Mouse (Mus musculus) liver, embryonic 14.5 days (tissue): ENCODE results near the gene Wfdc1. TPM values are rescaled to one million over a fixed set of nuclear protein-coding genes. Genes with fewer than 3 reads are reported as not detected.

Source experiments
- ATAC-seq: fragments of 200-750 bp; cut with Nextera tagmentation; 2 replicates; pipeline ENCODE4 v1.8.0; 2017; ENCODE audit warnings: moderate number of reproducible peaks, mild to moderate bottlenecking, moderate library complexity; ENCODE audit not compliant: insufficient read depth
- DNase-seq, 3 experiments: peaks; one replicate each; pipeline ENCODE4 v3.0.0-alpha.2; 2012 to 2013; ENCODE audit warnings: low read depth in 3 of 3, low spot score in 3 of 3
- H3K27ac ChIP-seq: fragments of 300-500 bp; sonication (generic); 2 replicates; pipeline ENCODE4 v1.5.1; 2014; ENCODE audit warnings: moderate library complexity, mild to moderate bottlenecking, control low read depth, inconsistent platforms
- H3K27me3 ChIP-seq: fragments of 300-500 bp; sonication (generic); 2 replicates; pipeline ENCODE4 v1.6.1; 2014; ENCODE audit warnings: mild to moderate bottlenecking, low read length, moderate library complexity; ENCODE audit not compliant: control insufficient read depth, insufficient read depth
- H3K36me3 ChIP-seq: fragments of 300-500 bp; sonication (generic); replicated peaks from 2 replicates; pipeline ENCODE4 v1.6.1; 2014; ENCODE audit warnings: low read depth; ENCODE audit not compliant: control insufficient read depth, insufficient read depth
- H3K4me1 ChIP-seq, 2 experiments: fragments of 200-500 bp in 1 of 2; fragments of 300-500 bp in 1 of 2; sonication (generic) in 1 of 2; replicated peaks; 2 replicates each; pipeline ENCODE4 v1.6.1; 2012 to 2014; ENCODE audit warnings: antibody characterized with exemption in 1 of 2, inconsistent platforms in 1 of 2, low read length in 1 of 2; ENCODE audit not compliant: control insufficient read depth in 2 of 2, insufficient read depth in 2 of 2
- H3K4me2 ChIP-seq: fragments of 300-500 bp; sonication (generic); 2 replicates; pipeline ENCODE4 v1.6.1; 2014; ENCODE audit warnings: low read depth, mild to moderate bottlenecking, control low read depth, moderate library complexity
- H3K4me3 ChIP-seq, 2 experiments: fragments of 200-500 bp in 1 of 2; fragments of 300-500 bp in 1 of 2; sonication (generic) in 1 of 2; 2 replicates each; pipeline ENCODE4 v1.5.1; 2012 to 2014; ENCODE audit warnings: low read depth in 2 of 2, low read length in 2 of 2, mild to moderate bottlenecking in 2 of 2, control low read depth in 1 of 2, inconsistent platforms in 1 of 2, moderate library complexity in 1 of 2; ENCODE audit not compliant: insufficient read depth in 1 of 2
- H3K9ac ChIP-seq: fragments of 300-500 bp; sonication (generic); replicated peaks from 2 replicates; pipeline ENCODE4 v1.6.1; 2014; ENCODE audit warnings: mild to moderate bottlenecking, control low read depth, moderate library complexity
- H3K9me3 ChIP-seq: fragments of 300-500 bp; sonication (generic); 2 replicates; pipeline ENCODE4 v1.6.1; 2016; ENCODE audit warnings: low read length, mixed read lengths; ENCODE audit not compliant: control insufficient read depth
- CTCF ChIP-seq: IDR thresholded peaks from 2 replicates; pipeline ENCODE4 v1.5.1; 2016; ENCODE audit warnings: antibody characterized with exemption, low read depth, control low read depth
- EP300 ChIP-seq: IDR thresholded peaks from 2 replicates; pipeline ENCODE4 v1.6.1; 2016; ENCODE audit warnings: antibody characterized with exemption, low read depth
- WGBS: fragments of 180-500 bp; shearing (Covaris S2); extraction: QIAGEN DNeasy Blood & Tissue Kit; methylation state at CpG from one replicate; pipeline ENCODE4 v1.1.7; 2014; ENCODE audit not compliant: insufficient replicate concordance; 5-methylcytosine and 5-hydroxymethylcytosine counted together
- polyA plus RNA-seq, 2 experiments: library from polyadenylated mRNA; depleted of rRNA in 1 of 2; stranded (reverse) in 1 of 2; unstranded in 1 of 2; fragments of >200 nt; fragmentation: Nextera tagmentation in 1 of 2; extraction: Ambion mirVana in 1 of 2; gene quantifications; 2 replicates each; pipeline versions ENCODE4 v1.2.1 to v1.2.3; 2012 to 2014

Gene Wfdc1
- polyA plus RNA-seq, 2 experiments: 0.99 to 2.1 TPM

DNA sequence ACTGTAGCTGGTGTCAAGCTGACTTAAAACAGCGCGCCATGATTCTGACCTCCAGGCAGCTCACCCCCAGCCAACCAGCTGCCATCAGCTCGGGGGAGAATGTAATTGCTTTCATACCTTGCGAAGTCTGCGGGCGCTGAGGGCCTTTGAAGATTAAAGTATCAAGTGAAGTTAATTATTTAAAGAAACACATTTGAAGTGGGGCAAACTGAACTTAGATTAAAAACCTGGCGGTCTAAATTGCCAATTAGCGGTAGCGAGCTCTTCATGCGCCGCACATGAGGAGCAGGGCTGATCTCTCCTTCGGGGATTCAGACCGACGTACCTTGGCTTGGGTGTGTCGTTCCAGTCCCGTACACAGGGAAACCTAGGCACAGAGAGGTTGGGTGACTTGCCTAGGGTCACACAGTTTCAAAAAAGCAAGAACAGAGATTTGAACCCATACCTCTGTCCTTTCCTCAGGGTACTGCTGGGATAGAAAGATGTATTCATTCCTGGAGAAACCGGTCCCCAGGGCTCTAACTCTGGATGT is 21.7 kb upstream of the Wfdc1 start:
- H3K4me3 ChIP-seq: no peak overlapping the region
- no peak for DNase-seq
- TF ChIP-seq EP300: no peak
- TF ChIP-seq CTCF: no peak
- no peak for ATAC-seq
- no peaks in the 10 kb centered on the region for H3K27me3 ChIP-seq
- no peaks in the 10 kb centered on the region for H3K36me3 ChIP-seq
- H3K27ac ChIP-seq: no peak overlapping the region
- no peak overlapping the region for H3K4me2 ChIP-seq
- H3K9ac ChIP-seq: no peak overlapping the region
- no peaks in the 10 kb centered on the region for H3K9me3 ChIP-seq
- H3K4me1 ChIP-seq: no peaks in the 10 kb centered on the region
- 78% methylated on average over 17 of the region's 17 CpGs for WGBS

GRCm38 (mm10) chr8:119644981-119645597 is 21.1 kb upstream of the Wfdc1 start:
- Histone ChIP-seq H3K36me3 (no peaks in the 10 kb centered on the region), H3K4me1 (no peaks in the 10 kb centered on the region), H3K4me3 (no peak overlapping the region), H3K4me2 (no peak overlapping the region), H3K27me3 (no peaks in the 10 kb centered on the region), H3K9ac (no peak overlapping the region), H3K9me3 (no peaks in the 10 kb centered on the region), H3K27ac (no peak overlapping the region)
- 66% methylated on average over 18 of the region's 18 CpGs for WGBS
- DNase-seq (no peak), ATAC-seq (no peak)
- TF ChIP-seq EP300 (no peak), CTCF (no peak)

- no peaks in the 10 kb centered on the region for H3K27me3 ChIP-seq
- TF ChIP-seq EP300 (no peak), CTCF (peak; percentile 53)
- no peak overlapping the region for H3K4me3 ChIP-seq
- no peak for DNase-seq
- H3K4me1 ChIP-seq: no peaks in the 10 kb centered on the region
- H3K9me3 ChIP-seq: no peaks in the 10 kb centered on the region
- ATAC-seq: no peak
- H3K36me3 ChIP-seq: no peaks in the 10 kb centered on the region
- H3K27ac ChIP-seq: no peak overlapping the region
- H3K4me2 ChIP-seq: no peak overlapping the region
- WGBS: 44% methylated on average over 3 of the region's 3 CpGs
- H3K9ac ChIP-seq: no peak overlapping the region
Measured at GRCm38 (mm10) chr8:119646197-119646596, 20.0 kb upstream of the Wfdc1 start.

GRCm38 (mm10) chr8:119646846-119647245 is 19.3 kb upstream of the Wfdc1 start:
- Histone ChIP-seq H3K4me3 (no peak overlapping the region), H3K27me3 (no peaks in the 10 kb centered on the region), H3K36me3 (no peaks in the 10 kb centered on the region), H3K4me1 (no peaks in the 10 kb centered on the region), H3K27ac (no peak overlapping the region), H3K9ac (no peak overlapping the region), H3K4me2 (no peak overlapping the region), H3K9me3 (no peaks in the 10 kb centered on the region)
- ATAC-seq (no peak), DNase-seq (no peak)
- 55% methylated on average over 7 of the region's 7 CpGs for WGBS
- TF ChIP-seq CTCF: no peak
- no peak for TF ChIP-seq EP300

- no peaks in the 10 kb centered on the region for H3K4me1 ChIP-seq
- H3K9me3 ChIP-seq: no peaks in the 10 kb centered on the region
- TF ChIP-seq EP300 (no peak), CTCF (no peak)
- ATAC-seq (no peak), DNase-seq (no peak)
- no peak overlapping the region for H3K27ac ChIP-seq
- H3K27me3 ChIP-seq: no peaks in the 10 kb centered on the region
- no peak overlapping the region for H3K9ac ChIP-seq
- 38% methylated on average over 2 of the region's 2 CpGs for WGBS
- H3K4me3 ChIP-seq: no peak overlapping the region
- H3K36me3 ChIP-seq: no peaks in the 10 kb centered on the region
- H3K4me2 ChIP-seq: no peak overlapping the region
Measured at GRCm38 (mm10) chr8:119651324-119651723, 14.8 kb upstream of the Wfdc1 start.
